Comparison of ENCODE assay signal across 8 mouse cellular contexts in the genomic region with DNA sequence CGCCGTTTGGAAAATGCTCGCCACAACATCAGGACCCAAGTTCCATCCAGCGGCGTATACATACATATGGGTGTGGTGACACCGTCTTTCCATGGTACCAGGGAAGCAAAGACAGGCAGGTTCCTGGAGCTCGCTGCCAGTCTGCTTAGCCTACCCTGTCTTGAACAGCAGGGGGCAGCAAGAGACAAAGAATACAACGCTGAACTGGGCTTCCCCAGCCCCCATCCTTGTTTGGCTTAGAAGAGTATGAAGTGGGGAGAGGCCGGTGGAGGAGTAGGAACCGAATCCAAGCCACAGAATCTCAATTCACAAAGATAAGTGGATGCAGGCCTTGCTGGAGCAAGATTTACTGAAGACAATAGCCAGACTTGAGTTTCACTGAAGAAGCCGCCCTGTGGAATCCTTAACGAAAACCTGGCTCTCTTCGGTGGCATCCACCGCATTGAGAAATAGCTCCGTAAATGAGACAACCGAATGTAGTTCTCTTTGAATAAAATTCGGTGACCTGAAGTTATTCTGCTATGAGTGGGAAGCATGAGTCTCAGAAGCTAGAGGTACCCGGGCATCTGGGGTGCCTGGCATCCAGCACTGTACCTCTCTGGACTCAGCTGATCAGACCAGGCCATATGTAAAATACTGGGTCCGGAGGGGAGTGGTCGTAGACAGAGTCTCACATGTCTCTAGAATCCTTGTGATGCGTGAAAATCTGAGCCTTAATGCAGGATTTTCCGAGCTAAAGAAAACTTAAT.
DNase-seq lines count a peak whose midpoint lies in the region; ATAC-seq and TF ChIP-seq lines count a peak whose summit lies in the region.

No protein-coding gene starts in this region.

- no peaks in the 10 kb centered on the region for H3K9me3 ChIP-seq in liver, embryonic 12.5 days (replicated peaks)

- peak; percentile 67 for DNase-seq in liver
- peak; percentile 89 for DNase-seq in embryo, embryonic 11 days
- DNase-seq in gastrocnemius, postnatal 36 days: peak; percentile 54 to 64
- peak; percentile 79 to 84 for DNase-seq in left cerebral cortex, adult 2 months (ENCODE audit: extremely low spot score in 1 of 2, low spot score in 2 of 2)
- DNase-seq in right cerebral cortex, postnatal 36 days (ENCODE audit: low spot score in 2 of 2): peak; percentile 74 to 80

- intact Hi-C loops in gastrocnemius, postnatal 36 days (cut with DNase I): loop anchor here (5.0 to 10.0 kb wide), 2 partner anchors 423 to 1301 kb away; partner anchors contain the start of gene Pdgfra
- intact Hi-C loops in left cerebral cortex, adult 2 months (cut with DNase I): loop anchor here (1.0 to 10.0 kb wide), 7 partner anchors 92 to 1302 kb away; no protein-coding TSS in a partner anchor

- H3K36me3 ChIP-seq in liver, embryonic 12.5 days: no peaks in the 10 kb centered on the region

- WGBS in liver, embryonic 12.5 days (ENCODE audit: insufficient replicate concordance): 45% methylated on average over 22 of the region's 22 CpGs

- no peaks in the 10 kb centered on the region for H3K4me1 ChIP-seq in liver, embryonic 12.5 days

- no peaks in the 10 kb centered on the region for H3K27me3 ChIP-seq in liver, embryonic 12.5 days (replicated peaks)

- TF ChIP-seq CTCF in left cerebral cortex, adult 2 months (IDR thresholded peaks at IDR 0.05): peak; percentile 79

- ATAC-seq in liver, embryonic 12.5 days: no peak
- ATAC-seq in inflammation-experienced regulatory T-cells, adult 6 months: peak; percentile 68
- peak; percentile 92 for ATAC-seq in megakaryocyte progenitor cell, adult 5-6 weeks (replicated peaks; ENCODE audit: poor library complexity)

- H3K27ac ChIP-seq in liver, embryonic 12.5 days: no peak overlapping the region
- peak overlapping the region; percentile 36; the same call in 1 of the 2 replicates for H3K27ac ChIP-seq in left cerebral cortex, adult 2 months

- no peak overlapping the region for H3K4me3 ChIP-seq in liver, embryonic 12.5 days
- peak overlapping the region; percentile 38 for H3K4me3 ChIP-seq in left cerebral cortex, adult 2 months

- no peak overlapping the region for H3K4me2 ChIP-seq in liver, embryonic 12.5 days

- no peak overlapping the region for H3K9ac ChIP-seq in liver, embryonic 12.5 days
